Mouse (Mus musculus): ENCODE results near the gene Btbd6.

DNA sequence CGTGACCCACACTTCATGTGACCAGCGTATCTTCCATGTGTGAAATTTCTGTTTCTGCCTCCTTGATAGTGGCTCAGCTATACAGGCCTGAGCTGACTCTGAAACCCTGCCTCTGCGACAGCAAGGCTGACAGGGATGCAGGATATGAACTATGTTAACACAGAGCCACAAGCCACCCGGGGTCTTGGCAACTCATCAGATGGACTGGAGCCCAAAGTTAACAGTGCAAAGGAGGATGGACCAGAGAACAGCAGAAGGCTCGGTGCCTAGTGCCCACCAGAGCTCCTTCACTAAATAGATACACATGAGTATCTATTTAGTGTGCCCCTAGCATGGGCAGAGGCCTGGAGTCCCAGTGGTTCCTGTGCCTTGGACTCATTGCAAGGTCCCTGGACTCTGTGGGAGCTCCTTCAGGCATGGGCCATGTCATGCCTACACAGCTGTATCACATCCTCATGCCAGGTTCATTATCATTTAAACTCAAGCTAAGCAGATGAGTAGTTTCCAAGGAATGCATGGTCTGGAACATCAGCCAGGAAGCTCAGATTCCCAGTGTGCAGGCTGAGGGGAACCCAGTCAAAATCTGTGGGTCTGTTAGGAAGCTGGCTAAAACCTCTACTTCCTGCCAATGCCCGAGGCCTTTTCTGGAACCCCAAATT, 35.5 kb downstream of the Btbd6 start:
- TF ChIP-seq CTCF (IDR thresholded peaks at IDR 0.05; ENCODE audit: low read depth) = no peak
- TF ChIP-seq EP300 (IDR thresholded peaks at IDR 0.05; ENCODE audit: low read depth) = no peak

Measured in heart, postnatal 0 days (tissue).